Mouse (Mus musculus) CH12.LX (cell line): ENCODE results near the gene Hcls1. TPM values are rescaled to one million over a fixed set of nuclear protein-coding genes. Genes with fewer than 3 reads are reported as not detected.

ENCODE experiments used
- DNase-seq: peaks from one replicate; pipeline ENCODE4 v3.0.0-alpha.2; 2013; ENCODE audit errors: extremely low read depth
- H3K27ac ChIP-seq: 2 replicates; pipeline ENCODE4 v1.5.1; 2012; ENCODE audit warnings: low read depth, mild to moderate bottlenecking, control low read depth, moderate library complexity; ENCODE audit not compliant: insufficient read depth
- H3K27me3 ChIP-seq: replicated peaks from 2 replicates; pipeline ENCODE3; 2012; ENCODE audit warnings: inconsistent platforms
- H3K36me3 ChIP-seq, 2 experiments: replicated peaks in 1 of 2; 2 replicates each; pipeline versions ENCODE3 to v1.6.1; 2012; ENCODE audit warnings: inconsistent platforms in 1 of 2, low read length in 1 of 2, mild to moderate bottlenecking in 1 of 2, mixed read lengths in 1 of 2, moderate library complexity in 1 of 2; ENCODE audit not compliant: control insufficient read depth in 1 of 2, insufficient read depth in 1 of 2
- H3K4me1 ChIP-seq, 2 experiments: 2 replicates each; pipeline ENCODE4 v1.6.1; 2012; ENCODE audit warnings: inconsistent platforms in 1 of 2, moderate library complexity in 1 of 2; ENCODE audit not compliant: insufficient read depth in 2 of 2, control insufficient read depth in 1 of 2
- H3K4me2 ChIP-seq: 2 replicates; pipeline ENCODE4 v1.6.1; 2012; ENCODE audit warnings: low read depth, mild to moderate bottlenecking, control low read depth; ENCODE audit not compliant: poor library complexity, insufficient read depth, severe bottlenecking
- H3K4me3 ChIP-seq, 3 experiments: fragments of 150-350 bp in 1 of 3; sonication (generic) in 1 of 3; replicated peaks in 1 of 3; 2 replicates each; pipeline versions ENCODE3 to v1.5.1; 2011 to 2012; ENCODE audit warnings: low read depth in 2 of 3, low read length in 2 of 3, mild to moderate bottlenecking in 2 of 3, moderate library complexity in 2 of 3, control low read depth in 1 of 3, improper control_type of control experiment in 1 of 3, inconsistent platforms in 1 of 3, mixed read lengths in 1 of 3; ENCODE audit not compliant: poor library complexity in 1 of 3
- H3K79me2 ChIP-seq: replicated peaks from 2 replicates; pipeline ENCODE4 v1.6.1; 2012; ENCODE audit warnings: mild to moderate bottlenecking, moderate library complexity; ENCODE audit not compliant: control insufficient read depth, poor library complexity, insufficient read depth, severe bottlenecking; ENCODE audit errors: extremely low read depth
- H3K9ac ChIP-seq: 2 replicates; pipeline ENCODE4 v1.6.1; 2012; ENCODE audit warnings: low read depth, mild to moderate bottlenecking, control low read depth, moderate library complexity; ENCODE audit not compliant: insufficient read depth
- H3K9me3 ChIP-seq: replicated peaks from 2 replicates; pipeline ENCODE3; 2012; ENCODE audit warnings: low read length, inconsistent platforms, mixed read lengths
- BHLHE40 ChIP-seq: IDR thresholded peaks from 2 replicates; pipeline ENCODE4 v1.6.1; 2011; ENCODE audit warnings: mild to moderate bottlenecking, low read depth, low read length, improper control_type of control experiment
- CHD1 ChIP-seq: IDR thresholded peaks from 2 replicates; pipeline ENCODE4 v1.6.1; 2012; ENCODE audit warnings: low read depth, low read length, improper control_type of control experiment, inconsistent platforms
- CHD2 ChIP-seq: IDR thresholded peaks from 2 replicates; pipeline ENCODE4 v1.6.1; 2011; ENCODE audit warnings: low read length, improper control_type of control experiment
- CTCF ChIP-seq, 2 experiments: IDR thresholded peaks in 1 of 2; conservative IDR thresholded peaks in 1 of 2; 2 replicates each; pipeline ENCODE4 v1.5.1; 2011 to 2012; ENCODE audit warnings: low read depth in 2 of 2, low read length in 2 of 2, improper control_type of control experiment in 1 of 2, inconsistent platforms in 1 of 2, mild to moderate bottlenecking in 1 of 2, moderate library complexity in 1 of 2
- E2F4 ChIP-seq: IDR thresholded peaks from 2 replicates; pipeline ENCODE4 v1.6.1; 2011; ENCODE audit warnings: low read depth, low read length, improper control_type of control experiment; ENCODE audit not compliant: insufficient replicate concordance
- ELF1 ChIP-seq: IDR thresholded peaks from 2 replicates; pipeline ENCODE4 v1.6.1; 2014; ENCODE audit warnings: low read depth, mild to moderate bottlenecking, inconsistent platforms, low read length, improper control_type of control experiment
- EP300 ChIP-seq: IDR thresholded peaks from 2 replicates; pipeline ENCODE4 v1.6.1; 2011; ENCODE audit warnings: low read length, improper control_type of control experiment
- ETS1 ChIP-seq: conservative IDR thresholded peaks from 2 replicates; pipeline ENCODE4 v1.6.1; 2012; ENCODE audit warnings: low read depth, mild to moderate bottlenecking, inconsistent platforms, low read length, improper control_type of control experiment, moderate library complexity
- GABPA ChIP-seq: IDR thresholded peaks from 2 replicates; pipeline ENCODE4 v1.6.1; 2012; ENCODE audit warnings: low read depth, low read length, improper control_type of control experiment, inconsistent platforms; ENCODE audit not compliant: insufficient replicate concordance
- HCFC1 ChIP-seq: IDR thresholded peaks from 2 replicates; pipeline ENCODE4 v1.6.1; 2012; ENCODE audit warnings: low read depth, mild to moderate bottlenecking, inconsistent platforms, low read length, improper control_type of control experiment
- IRF4 ChIP-seq: IDR thresholded peaks from 2 replicates; pipeline ENCODE4 v1.6.1; 2014; ENCODE audit warnings: low read depth, mild to moderate bottlenecking, inconsistent platforms, low read length, improper control_type of control experiment
- JUN ChIP-seq: IDR thresholded peaks from 2 replicates; pipeline ENCODE4 v1.6.1; 2011; ENCODE audit warnings: low read depth, mild to moderate bottlenecking, low read length, improper control_type of control experiment, moderate library complexity; ENCODE audit not compliant: insufficient read depth
- JUND ChIP-seq: conservative IDR thresholded peaks from 2 replicates; pipeline ENCODE4 v1.6.1; 2011; ENCODE audit warnings: low read depth, low read length, improper control_type of control experiment
- KAT2A ChIP-seq: IDR thresholded peaks from 2 replicates; pipeline ENCODE4 v1.6.1; 2012; ENCODE audit warnings: low read length, improper control_type of control experiment, inconsistent platforms; ENCODE audit not compliant: insufficient replicate concordance
- MAFK ChIP-seq: IDR thresholded peaks from 2 replicates; pipeline ENCODE4 v1.6.1; 2011; ENCODE audit warnings: low read length, improper control_type of control experiment; ENCODE audit not compliant: insufficient replicate concordance
- MAZ ChIP-seq: IDR thresholded peaks from 2 replicates; pipeline ENCODE4 v1.6.1; 2012; ENCODE audit warnings: low read depth, mild to moderate bottlenecking, inconsistent platforms, low read length, improper control_type of control experiment, moderate library complexity
- MXI1 ChIP-seq: IDR thresholded peaks from 2 replicates; pipeline ENCODE4 v1.6.1; 2011; ENCODE audit warnings: mild to moderate bottlenecking, low read depth, low read length, improper control_type of control experiment
- MYC ChIP-seq: IDR thresholded peaks from 2 replicates; pipeline ENCODE4 v1.6.1; 2011; ENCODE audit warnings: low read depth, mild to moderate bottlenecking, improper control_type of control experiment, low read length
- NRF1 ChIP-seq: IDR thresholded peaks from 2 replicates; pipeline ENCODE4 v1.6.1; 2014; ENCODE audit warnings: low read depth, mild to moderate bottlenecking, inconsistent platforms, low read length, improper control_type of control experiment, moderate library complexity
- PAX5 ChIP-seq: IDR thresholded peaks from 2 replicates; pipeline ENCODE4 v1.6.1; 2012; ENCODE audit warnings: low read length, inconsistent platforms, mixed read lengths
- POLR2A ChIP-seq: IDR thresholded peaks from 2 replicates; pipeline ENCODE4 v1.6.1; 2011; ENCODE audit warnings: low read depth, mild to moderate bottlenecking, improper control_type of control experiment, low read length
- POLR2AphosphoS2 ChIP-seq: IDR thresholded peaks from 2 replicates; pipeline ENCODE4 v1.6.1; 2011; ENCODE audit warnings: low read depth, low read length, improper control_type of control experiment
- SIN3A ChIP-seq: IDR thresholded peaks from 2 replicates; pipeline ENCODE4 v1.6.1; 2012; ENCODE audit warnings: low read length, improper control_type of control experiment, inconsistent platforms
- SMC3 ChIP-seq: IDR thresholded peaks from 2 replicates; pipeline ENCODE4 v1.6.1; 2011; ENCODE audit warnings: low read depth, low read length, improper control_type of control experiment
- TBP ChIP-seq: conservative IDR thresholded peaks from 2 replicates; pipeline ENCODE4 v1.6.1; 2011; ENCODE audit warnings: low read depth, low read length, improper control_type of control experiment
- TCF12 ChIP-seq: IDR thresholded peaks from 2 replicates; pipeline ENCODE4 v1.6.1; 2014; ENCODE audit warnings: low read depth, mild to moderate bottlenecking, inconsistent platforms, low read length, improper control_type of control experiment
- UBTF ChIP-seq: IDR thresholded peaks from 2 replicates; pipeline ENCODE4 v1.6.1; 2012; ENCODE audit warnings: low read depth, mild to moderate bottlenecking, inconsistent platforms, low read length, improper control_type of control experiment, moderate library complexity
- USF2 ChIP-seq: conservative IDR thresholded peaks from 2 replicates; pipeline ENCODE4 v1.6.1; 2011; ENCODE audit warnings: low read depth, low read length, improper control_type of control experiment
- ZKSCAN1 ChIP-seq: IDR thresholded peaks from 2 replicates; pipeline ENCODE4 v1.6.1; 2012; ENCODE audit warnings: low read depth, inconsistent platforms, low read length, improper control_type of control experiment, borderline replicate concordance
- ZMIZ1 ChIP-seq: IDR thresholded peaks from 2 replicates; pipeline ENCODE4 v1.6.1; 2012; ENCODE audit warnings: low read depth, mild to moderate bottlenecking, inconsistent platforms, low read length, improper control_type of control experiment
- ZNF384 ChIP-seq: IDR thresholded peaks from 2 replicates; pipeline ENCODE4 v1.6.1; 2012; ENCODE audit warnings: low read depth, low read length, improper control_type of control experiment, inconsistent platforms
- dilution Hi-C: fragments of 300-500 bp; cut with MboI; formaldehyde crosslinking; loops from 2 replicates; pipeline ENCODE4 v1.14.3; 2020; ENCODE audit warnings: low sequenced_read_pairs; ENCODE audit not compliant: extremely low pct_unique_long_range_greater_than_20kb, extremely low pct_ligation_motif_present
- in situ Hi-C: fragments of 300-500 bp; cut with MboI; formaldehyde crosslinking; loops from 3 replicates; pipeline ENCODE4 v1.14.3; 2019; ENCODE audit warnings: low sequenced_read_pairs, low pct_ligation_motif_present, low pct_unique_long_range_greater_than_20kb, mixed read lengths
- polyA plus RNA-seq: library from polyadenylated mRNA; unstranded; fragments of >175 nt; gene quantifications from 2 replicates; pipeline ENCODE4 v1.2.1, GENCODE M21; 2012; ENCODE audit warnings: low read depth; ENCODE audit not compliant: insufficient read length
- total RNA-seq, 2 experiments: library from RNA; depleted of rRNA; stranded (reverse); fragments of 300-350 nt in 1 of 2; fragments of >200 nt in 1 of 2; gene quantifications; 2 replicates each; pipeline ENCODE4 v1.2.3; 2012 to 2014

The Hcls1 gene
- total and polyA plus RNA-seq, 3 experiments = 222 to 537 (median 302) TPM

DNA sequence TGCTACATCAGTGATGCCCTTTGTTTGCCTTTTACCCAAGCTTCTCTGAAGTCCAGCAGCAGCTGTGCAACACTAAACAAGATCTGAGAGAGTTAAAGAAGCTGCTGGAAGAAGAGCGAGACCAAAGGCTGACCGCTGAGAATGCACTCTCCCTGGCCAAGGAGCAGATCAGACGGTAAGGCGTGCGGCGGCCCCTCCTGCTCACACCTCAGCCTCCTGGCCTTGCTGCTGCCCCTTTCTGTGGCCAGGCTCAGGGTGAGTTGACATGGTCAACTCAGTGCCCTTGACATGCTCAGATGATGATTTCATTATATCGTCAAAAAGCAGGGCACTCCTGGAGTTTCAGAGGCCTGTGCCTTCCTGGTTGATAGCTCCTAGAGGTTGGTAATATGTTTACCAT lies 5.6 kb upstream of the Hcls1 start:
- in situ Hi-C loops = no loop called here

DNA sequence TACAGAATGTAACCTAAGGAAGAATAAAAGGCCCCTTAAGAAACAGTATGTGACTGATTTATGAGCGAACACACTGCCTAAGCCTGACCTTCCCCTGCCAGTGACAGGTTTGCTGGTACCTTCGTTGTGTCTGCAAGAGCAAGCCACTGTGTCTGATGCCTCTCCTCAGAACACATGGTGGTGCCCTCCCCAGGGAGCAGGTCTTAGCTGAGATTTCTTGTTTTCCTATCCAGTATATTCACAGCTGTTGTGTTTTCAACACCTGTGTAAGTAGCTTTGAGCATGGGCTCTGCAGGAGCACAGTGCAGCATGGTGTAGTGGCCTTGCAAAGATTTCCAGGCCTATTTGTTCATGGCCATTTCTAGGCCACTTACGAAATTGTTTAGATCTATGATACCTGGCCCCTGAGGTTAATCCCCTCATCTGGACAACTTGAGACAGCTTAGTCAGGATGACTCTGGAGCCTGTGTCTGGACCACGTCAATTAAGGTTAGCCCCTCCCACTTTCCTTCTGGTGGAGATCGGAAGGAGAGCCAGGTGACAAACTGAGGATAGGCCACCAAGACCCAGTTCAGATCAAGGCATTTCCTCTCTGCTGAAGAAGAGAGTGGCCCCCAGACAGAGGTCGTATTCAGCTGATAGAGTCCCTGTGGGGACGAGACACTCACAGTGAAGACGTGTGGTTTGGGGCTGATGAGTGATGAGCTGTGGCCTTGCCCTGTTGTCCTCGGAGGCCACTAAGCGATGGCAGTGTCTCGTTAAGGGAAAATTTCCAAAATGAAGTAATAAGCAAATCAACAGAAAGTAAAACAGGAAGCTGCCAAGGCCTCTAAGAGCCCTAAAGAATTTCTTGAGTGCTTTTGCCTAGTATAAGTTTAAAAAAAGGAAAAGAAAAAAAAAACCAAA lies 4.3 kb upstream of the Hcls1 start:
- Histone ChIP-seq H3K4me2 (peak overlapping the region; percentile 50), H3K27me3 (no peaks in the 10 kb centered on the region), H3K79me2 (peaks cover 37% of the 10 kb centered on the region), H3K4me3 (peak overlapping the region in 1 of 3 experiments; percentile 5), H3K4me1 (peaks cover 37 to 71% of the 10 kb centered on the region in 2 experiments), H3K36me3 (peaks cover 48 to 63% of the 10 kb centered on the region in 2 experiments), H3K27ac (peak overlapping the region; percentile 91), H3K9me3 (no peaks in the 10 kb centered on the region), H3K9ac (peak overlapping the region; percentile 28; the same call in 1 of the 2 replicates)
- in situ Hi-C loops (no loop called here), dilution Hi-C loops (no loop called here)
- peak; percentile 66 for DNase-seq
- TF ChIP-seq ETS1 (peak; percentile 68), ZKSCAN1 (no peak), POLR2A (no peak), ZMIZ1 (no peak), CHD2 (0 out of 2 replicates have a peak, but pooled peaks have one; percentile 11), UBTF (no peak), CHD1 (peak; percentile 46; the same call in 1 of the 2 replicates), KAT2A (0 out of 2 replicates have a peak, but pooled peaks have one; percentile 53), HCFC1 (no peak; the same call in 1 of the 2 replicates), PAX5 (no peak), CTCF (conservative IDR thresholded peaks at IDR 0.05 in 1 of 2, IDR thresholded peaks at IDR 0.05 in 1 of 2; ENCODE audit: low read depth in 2 of 2, low read length in 2 of 2) (no peak), JUN (no peak), EP300 (peak; percentile 53; the same call in 1 of the 2 replicates), MAFK (no peak), MXI1 (peak; percentile 59; the same call in 1 of the 2 replicates), GABPA (no peak), MYC (peak; percentile 62; the same call in 1 of the 2 replicates), E2F4 (no peak), MAZ (peak; percentile 48; the same call in 1 of the 2 replicates), JUND (no peak), ELF1 (peak; percentile 59; the same call in 1 of the 2 replicates), SMC3 (no peak), TBP (no peak), ZNF384 (peak; percentile 70; the same call in 1 of the 2 replicates)

More for the DNA sequence above, 5.6 kb upstream of the Hcls1 start:
- Histone ChIP-seq H3K36me3 (peaks cover 54 to 75% of the 10 kb centered on the region in 2 experiments), H3K4me1 (peaks cover 41 to 78% of the 10 kb centered on the region in 2 experiments), H3K4me2 (no peak overlapping the region), H3K79me2 (peaks cover 35% of the 10 kb centered on the region), H3K9me3 (no peaks in the 10 kb centered on the region), H3K27ac (peak overlapping the region; percentile 39; the same call in 1 of the 2 replicates), H3K4me3 (no peak overlapping the region), H3K27me3 (no peaks in the 10 kb centered on the region), H3K9ac (no peak overlapping the region)
- TF ChIP-seq CHD2 (no peak), SIN3A (no peak), POLR2AphosphoS2 (no peak), USF2 (no peak), E2F4 (no peak), CHD1 (no peak), IRF4 (no peak), MAFK (no peak), ETS1 (no peak), ZKSCAN1 (no peak), MAZ (no peak), JUND (no peak), SMC3 (no peak), NRF1 (no peak), BHLHE40 (no peak), TCF12 (no peak)
- DNase-seq = no peak
- dilution Hi-C loops = no loop called here
